Mouse (Mus musculus) kidney, postnatal 10 days (tissue): ENCODE measurements around the gene Aacs.
"Not testable (repeated sequence)": the region's sequence is repeated elsewhere in the genome, so short reads cannot be mapped to it uniquely, and the experiment has no call there.

Experiments
- DNase-seq: peaks from one replicate; pipeline ENCODE4 v3.0.0; 2021; ENCODE audit warnings: mixed read lengths

Gene Aacs

GRCm38 (mm10) chr5:125475601-125476285 is at the start of gene Aacs:
Aacs (plus strand) TSS chr5:125475814.
- peak; percentile 98 for DNase-seq

GRCm38 (mm10) chr5:125426343-125426742 is 49.3 kb upstream of the Aacs start:
- DNase-seq, result no peak

GRCm38 (mm10) chr5:125432324-125432723 is 43.3 kb upstream of the Aacs start:
- not testable (repeated sequence) for DNase-seq

- peak; percentile 97 for DNase-seq
Measured at GRCm38 (mm10) chr5:125433793-125434337, 41.7 kb upstream of the Aacs start, which contains the start of gene Dhx37. Dhx37 (minus strand) TSS chr5:125434121.

GRCm38 (mm10) chr5:125434347-125434746 is 41.3 kb upstream of the Aacs start:
- not testable (repeated sequence) for DNase-seq

GRCm38 (mm10) chr5:125440583-125441233 is 34.9 kb upstream of the Aacs start:
- DNase-seq, result no peak

- peak; percentile 78 for DNase-seq
Measured at GRCm38 (mm10) chr5:125441234-125442114, 34.1 kb upstream of the Aacs start, which contains the start of gene Bri3bp. Bri3bp (plus strand) TSS chr5:125441568.

GRCm38 (mm10) chr5:125442136-125442995 is 33.2 kb upstream of the Aacs start:
- no peak for DNase-seq

- DNase-seq, result no peak
Measured at GRCm38 (mm10) chr5:125443335-125443734, 32.3 kb upstream of the Aacs start.

- no peak for DNase-seq
Measured at GRCm38 (mm10) chr5:125443915-125444314, 31.7 kb upstream of the Aacs start.

GRCm38 (mm10) chr5:125444554-125444953 is 31.1 kb upstream of the Aacs start:
- no peak for DNase-seq

GRCm38 (mm10) chr5:125446344-125446743 is 29.3 kb upstream of the Aacs start:
- DNase-seq, result no peak

GRCm38 (mm10) chr5:125448026-125448425 is 27.6 kb upstream of the Aacs start:
- no peak for DNase-seq

- DNase-seq, result no peak
Measured at GRCm38 (mm10) chr5:125448631-125449030, 27.0 kb upstream of the Aacs start.

- no peak for DNase-seq
Measured at GRCm38 (mm10) chr5:125449306-125449705, 26.3 kb upstream of the Aacs start.

GRCm38 (mm10) chr5:125452573-125452972 is 23.0 kb upstream of the Aacs start:
- no peak for DNase-seq

- no peak for DNase-seq
Measured at GRCm38 (mm10) chr5:125456100-125456499, 19.5 kb upstream of the Aacs start.

GRCm38 (mm10) chr5:125457538-125457937 is 18.1 kb upstream of the Aacs start:
- no peak for DNase-seq

GRCm38 (mm10) chr5:125460574-125460973 is 15.0 kb upstream of the Aacs start:
- no peak for DNase-seq

- peak; percentile 73 for DNase-seq
Measured at GRCm38 (mm10) chr5:125461868-125462445, 13.7 kb upstream of the Aacs start.

GRCm38 (mm10) chr5:125465192-125465591 is 10.4 kb upstream of the Aacs start:
- no peak for DNase-seq

- peak; percentile 97 for DNase-seq
Measured at GRCm38 (mm10) chr5:125465701-125466106, 9.9 kb upstream of the Aacs start.
